Mouse (Mus musculus) small intestine, adult 2 months (tissue): ENCODE results near the gene Tac4.

Experiments
- CTCF ChIP-seq: fragments of 200-500 bp; IDR thresholded peaks from 2 replicates; pipeline ENCODE4 v1.5.1; 2012; ENCODE audit warnings: low read depth, mild to moderate bottlenecking, control low read depth, inconsistent platforms, low read length, moderate library complexity, mixed read lengths; ENCODE audit not compliant: insufficient replicate concordance, insufficient read length; ENCODE audit errors: extremely low read depth
- POLR2A ChIP-seq: fragments of 200-500 bp; IDR thresholded peaks from 2 replicates; pipeline ENCODE4 v1.6.1; 2012; ENCODE audit warnings: low read depth, mild to moderate bottlenecking, control low read depth, inconsistent platforms, low read length, moderate library complexity

- no peak for TF ChIP-seq CTCF
- no peak for TF ChIP-seq POLR2A
These were observed 15.9 kb upstream of the Tac4 start for GRCm38 (mm10) chr11:95245456-95245855.
